Mouse (Mus musculus): ENCODE results near the gene Eva1c.

GRCm38 (mm10) chr16:90893019-90893418 lies 66.5 kb downstream of the Eva1c start:
- no peak for TF ChIP-seq CTCF (IDR thresholded peaks at IDR 0.05; ENCODE audit: borderline replicate concordance, extremely low read depth, insufficient read depth, insufficient read length)
- no peak for TF ChIP-seq POLR2A (IDR thresholded peaks at IDR 0.05; ENCODE audit: borderline replicate concordance, extremely low read depth, insufficient read depth, insufficient read length, poor library complexity, severe bottlenecking)

Data from brain, embryonic 14.5 days (tissue).